Mouse (Mus musculus) neural tube, embryonic 15.5 days (tissue): Measurements from ENCODE around the gene Gm20388. TPM values are rescaled to one million over a fixed set of nuclear protein-coding genes. Genes with fewer than 3 reads are reported as not detected.

Source experiments
- ATAC-seq: fragments of 200-750 bp; cut with Nextera tagmentation; 2 replicates; pipeline ENCODE4 v1.8.0; 2017; ENCODE audit warnings: mild to moderate bottlenecking, moderate TSS enrichment, moderate library complexity; ENCODE audit not compliant: low FRiP score
- H3K27ac ChIP-seq: fragments of 300-500 bp; sonication (generic); replicated peaks from 2 replicates; pipeline ENCODE4 v1.5.1; 2015; ENCODE audit warnings: mild to moderate bottlenecking, inconsistent platforms
- H3K27me3 ChIP-seq: fragments of 300-500 bp; sonication (generic); replicated peaks from 2 replicates; pipeline ENCODE4 v1.6.1; 2015; ENCODE audit warnings: inconsistent platforms
- H3K36me3 ChIP-seq: fragments of 300-500 bp; sonication (generic); 2 replicates; pipeline ENCODE4 v1.6.1; 2015; ENCODE audit warnings: inconsistent platforms
- H3K4me1 ChIP-seq: fragments of 300-500 bp; sonication (generic); 2 replicates; pipeline ENCODE4 v1.6.1; 2015; ENCODE audit warnings: inconsistent platforms
- H3K4me2 ChIP-seq: fragments of 300-500 bp; sonication (generic); 2 replicates; pipeline ENCODE4 v1.6.1; 2015; ENCODE audit warnings: inconsistent platforms, mild to moderate bottlenecking, moderate library complexity
- H3K4me3 ChIP-seq: fragments of 300-500 bp; sonication (generic); replicated peaks from 2 replicates; pipeline ENCODE4 v1.5.1; 2015; ENCODE audit warnings: mild to moderate bottlenecking, inconsistent platforms
- H3K9ac ChIP-seq: fragments of 300-500 bp; sonication (generic); replicated peaks from 2 replicates; pipeline ENCODE4 v1.6.1; 2015; ENCODE audit warnings: mild to moderate bottlenecking, inconsistent platforms
- H3K9me3 ChIP-seq: fragments of 300-500 bp; sonication (generic); replicated peaks from 2 replicates; pipeline ENCODE4 v1.6.1; 2016; ENCODE audit warnings: inconsistent platforms
- WGBS: fragments of 180-500 bp; shearing (Covaris S2); methylation state at CpG from one replicate; pipeline ENCODE4 v1.1.7; 2015; ENCODE audit warnings: mixed read lengths; 5-methylcytosine and 5-hydroxymethylcytosine counted together
- polyA plus RNA-seq: library from polyadenylated mRNA; unstranded; fragments of >200 nt; fragmentation: Nextera tagmentation; extraction: Ambion mirVana; gene quantifications from 2 replicates; pipeline ENCODE4 v1.2.1, GENCODE M21; 2015

Gene Gm20388
- polyA plus RNA-seq, 1 experiment from 2014 or later = not detected

GRCm38 (mm10) chr8:121563701-121564100 lies 1653.1 kb downstream of the Gm20388 start:
- H3K4me3 ChIP-seq = no peak overlapping the region
- H3K36me3 ChIP-seq = peaks cover 26% of the 10 kb centered on the region
- H3K4me2 ChIP-seq = no peak overlapping the region
- H3K27me3 ChIP-seq = no peaks in the 10 kb centered on the region
- no peak overlapping the region for H3K9ac ChIP-seq
- 74% methylated on average over 6 of the region's 6 CpGs for WGBS
- no peak overlapping the region for H3K27ac ChIP-seq
- H3K9me3 ChIP-seq = no peaks in the 10 kb centered on the region
- H3K4me1 ChIP-seq = peaks cover 5% of the 10 kb centered on the region; the same call in 1 of the 2 replicates
- ATAC-seq = no peak

GRCm38 (mm10) chr8:121568321-121568720 lies 1657.7 kb downstream of the Gm20388 start:
- WGBS = 62% methylated on average over 6 of the region's 6 CpGs
- Histone ChIP-seq H3K36me3 (peaks cover 8% of the 10 kb centered on the region), H3K4me2 (no peak overlapping the region), H3K4me1 (peaks cover 15% of the 10 kb centered on the region), H3K9me3 (no peaks in the 10 kb centered on the region), H3K27ac (no peak overlapping the region), H3K27me3 (no peaks in the 10 kb centered on the region), H3K9ac (no peak overlapping the region), H3K4me3 (no peak overlapping the region)
- no peak for ATAC-seq

DNA sequence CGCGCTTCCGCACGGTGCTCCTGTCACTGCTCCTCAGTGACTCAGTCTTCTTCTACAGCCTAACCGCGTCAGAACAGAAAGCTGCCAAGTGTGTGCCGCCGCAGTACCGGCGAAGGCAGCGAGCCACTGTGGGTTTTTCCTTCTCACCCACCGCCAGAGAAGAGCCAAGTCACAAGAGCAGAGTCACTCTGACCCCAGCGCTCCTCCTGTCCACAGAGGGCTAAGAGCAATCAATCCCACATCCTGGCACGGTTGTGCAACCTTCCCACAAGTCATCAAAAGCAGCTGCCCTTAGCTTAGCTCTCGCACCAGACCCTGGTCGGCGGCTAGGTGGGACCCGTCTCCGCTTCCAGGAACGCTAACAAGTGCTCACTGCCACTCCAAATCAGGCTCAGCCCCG lies 1659.7 kb downstream of the Gm20388 start:
- Histone ChIP-seq H3K9ac (no peak overlapping the region), H3K4me2 (no peak overlapping the region), H3K27ac (no peak overlapping the region), H3K27me3 (no peaks in the 10 kb centered on the region), H3K9me3 (no peaks in the 10 kb centered on the region), H3K4me1 (peaks cover 26% of the 10 kb centered on the region), H3K36me3 (peaks cover 4% of the 10 kb centered on the region; the same call in 1 of the 2 replicates), H3K4me3 (no peak overlapping the region)
- no peak for ATAC-seq
- WGBS = 87% methylated on average over 21 of the region's 21 CpGs

GRCm38 (mm10) chr8:121570801-121571200 lies 1660.2 kb downstream of the Gm20388 start:
- Histone ChIP-seq H3K9me3 (no peaks in the 10 kb centered on the region), H3K27me3 (no peaks in the 10 kb centered on the region), H3K4me2 (no peak overlapping the region), H3K4me3 (no peak overlapping the region), H3K36me3 (no peaks in the 10 kb centered on the region), H3K27ac (no peak overlapping the region), H3K4me1 (peaks cover 31% of the 10 kb centered on the region), H3K9ac (no peak overlapping the region)
- ATAC-seq = no peak
- WGBS = 88% methylated on average over 17 of the region's 17 CpGs

- Histone ChIP-seq H3K36me3 (no peaks in the 10 kb centered on the region), H3K4me2 (no peak overlapping the region), H3K9me3 (no peaks in the 10 kb centered on the region), H3K27ac (no peak overlapping the region), H3K9ac (no peak overlapping the region), H3K27me3 (no peaks in the 10 kb centered on the region), H3K4me1 (peaks cover 44% of the 10 kb centered on the region), H3K4me3 (no peak overlapping the region)
- ATAC-seq = no peak
- WGBS = 89% methylated on average over 7 of the region's 7 CpGs
These were observed 1661.5 kb downstream of the Gm20388 start for GRCm38 (mm10) chr8:121572121-121572520.

GRCm38 (mm10) chr8:121573275-121573674 lies 1662.6 kb downstream of the Gm20388 start:
- Histone ChIP-seq H3K27ac (no peak overlapping the region), H3K9me3 (no peaks in the 10 kb centered on the region), H3K4me1 (peaks cover 51% of the 10 kb centered on the region), H3K36me3 (no peaks in the 10 kb centered on the region), H3K4me2 (no peak overlapping the region), H3K4me3 (no peak overlapping the region), H3K27me3 (no peaks in the 10 kb centered on the region), H3K9ac (no peak overlapping the region)
- no peak for ATAC-seq
- WGBS = 55% methylated on average over 3 of the region's 3 CpGs

DNA sequence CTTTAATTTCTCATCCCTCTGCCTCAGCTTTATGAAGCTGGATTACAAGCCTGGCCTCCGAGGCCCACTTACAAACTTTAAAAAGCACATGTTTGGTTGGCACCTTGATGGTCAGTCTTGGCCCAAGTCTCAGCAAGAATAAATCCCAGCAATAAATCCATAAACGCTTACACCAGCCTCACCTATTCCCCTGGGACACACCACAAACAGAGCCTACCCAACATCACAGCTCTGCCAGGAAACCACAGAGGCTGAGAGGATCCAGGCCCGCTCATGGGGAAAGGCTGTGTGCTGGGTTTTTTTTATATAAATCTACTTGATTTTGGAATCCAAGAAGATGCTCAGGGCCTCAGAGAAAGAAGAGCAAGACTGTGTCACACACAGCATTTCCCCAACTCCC lies 1665.0 kb downstream of the Gm20388 start:
- Histone ChIP-seq H3K27me3 (no peaks in the 10 kb centered on the region), H3K4me3 (no peak overlapping the region), H3K4me1 (peaks cover 54% of the 10 kb centered on the region), H3K9me3 (no peaks in the 10 kb centered on the region), H3K36me3 (no peaks in the 10 kb centered on the region), H3K4me2 (0 out of 2 replicates have a peak overlapping the region, but pooled peaks have one; percentile 83), H3K27ac (no peak overlapping the region), H3K9ac (no peak overlapping the region)
- WGBS = 79% methylated on average over 3 of the region's 3 CpGs
- ATAC-seq = no peak

DNA sequence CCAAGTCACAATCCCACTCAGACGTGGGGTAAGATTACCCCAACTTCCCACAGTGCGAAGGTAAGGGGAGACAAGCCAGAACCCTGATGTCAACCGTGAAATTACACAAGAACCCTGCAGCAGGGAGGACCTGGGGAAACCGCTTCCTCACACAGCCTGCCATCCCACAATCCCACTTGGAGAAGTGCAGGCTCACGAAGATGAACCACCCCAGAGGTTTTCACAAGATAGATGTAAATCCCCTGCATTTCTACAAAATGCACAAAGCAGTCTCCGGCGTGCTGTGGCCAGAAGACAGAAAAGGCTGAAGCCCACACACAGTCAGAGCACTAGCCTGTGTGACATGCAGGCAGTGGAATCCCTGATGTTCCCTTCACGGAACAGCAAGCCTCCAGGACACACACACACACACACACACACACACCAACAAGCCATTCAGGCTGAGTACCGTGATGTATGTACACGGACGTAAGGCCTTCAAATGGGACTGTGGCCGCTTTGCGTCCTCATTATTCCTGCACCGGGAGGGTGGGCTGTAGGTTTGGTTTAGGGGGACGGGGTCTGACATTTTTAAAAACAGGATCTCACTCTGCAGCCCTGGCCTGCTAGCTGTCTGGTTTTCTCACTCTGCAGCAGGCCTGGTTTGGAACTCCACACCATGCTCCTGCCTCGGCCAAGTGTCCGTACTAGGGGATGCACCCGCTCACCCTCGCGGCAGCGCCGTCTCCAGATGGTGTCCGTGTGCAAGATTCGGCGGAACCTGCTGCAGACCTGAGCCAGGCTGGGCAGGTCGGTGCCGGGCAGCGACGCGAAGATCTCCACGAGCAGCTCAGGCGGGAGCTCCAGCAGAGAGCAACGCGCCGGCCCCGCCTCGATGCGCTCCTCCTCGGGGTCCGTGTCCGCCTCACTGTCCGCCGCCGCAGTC lies 1667.4 kb downstream of the Gm20388 start:
- Histone ChIP-seq H3K27ac (peak overlapping the region; percentile 73), H3K36me3 (no peaks in the 10 kb centered on the region), H3K9ac (peak overlapping the region; percentile 89), H3K27me3 (0 out of 2 replicates have a peak, but pooled peaks cover 3% of the 10 kb centered on the region), H3K9me3 (no peaks in the 10 kb centered on the region), H3K4me1 (peaks cover 48% of the 10 kb centered on the region), H3K4me2 (peak overlapping the region; percentile 83), H3K4me3 (peak overlapping the region; percentile 92)
- ATAC-seq = peak; percentile 56
- 2% methylated on average over 38 of the region's 44 CpGs for WGBS

DNA sequence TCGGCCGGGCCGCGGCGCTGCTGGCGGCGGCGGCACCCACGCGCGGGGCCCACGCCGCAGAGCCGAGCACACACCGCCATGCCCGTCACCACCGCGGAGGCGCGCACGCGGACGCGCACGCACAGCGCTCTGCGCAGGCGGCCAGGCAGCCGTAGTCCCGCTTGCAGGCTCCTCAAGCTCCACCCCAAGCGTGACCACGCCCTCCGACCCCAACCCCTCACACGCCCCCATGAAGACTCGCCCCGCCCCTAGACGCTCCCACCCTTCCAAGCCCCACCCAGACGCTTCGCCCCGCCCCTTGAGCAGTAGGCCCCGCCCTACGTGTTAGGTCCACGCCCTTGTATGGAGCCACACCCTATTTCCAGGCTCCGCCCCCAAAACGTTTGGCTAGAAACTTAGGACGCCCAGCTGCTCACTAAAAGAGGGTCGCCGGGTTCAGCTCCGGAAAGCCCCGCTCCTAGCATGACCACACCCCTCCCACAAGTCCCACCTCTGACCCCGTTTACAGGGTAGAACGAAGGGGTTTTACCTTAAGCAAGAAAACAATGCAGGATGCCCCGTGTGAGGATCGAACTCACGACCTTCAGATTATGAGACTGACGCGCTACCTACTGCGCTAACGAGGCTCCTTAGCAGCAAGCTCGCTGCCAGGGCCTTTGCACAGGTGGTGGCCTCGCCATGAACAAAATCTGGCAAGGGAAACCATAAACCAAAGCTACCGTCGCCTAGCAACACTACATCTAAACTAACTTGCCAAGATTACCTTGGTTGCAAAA lies 1668.2 kb downstream of the Gm20388 start, which contains the start of gene Fbxo31:
Gene Fbxo31 (minus strand): TSS at position 131 of the 776 bp plus-strand sequence.
- Histone ChIP-seq H3K9me3 (no peaks in the 10 kb centered on the region), H3K27me3 (peaks cover 6% of the 10 kb centered on the region; the same call in 1 of the 2 replicates), H3K4me2 (peak within 1 kb of the TSS; percentile 83), H3K4me3 (peak within 1 kb of the TSS; percentile 92), H3K36me3 (no peaks in the 10 kb centered on the region), H3K9ac (peak within 1 kb of the TSS; percentile 89), H3K4me1 (peaks cover 45% of the 10 kb centered on the region), H3K27ac (peak within 1 kb of the TSS; percentile 73)
- ATAC-seq = peak; percentile 94
- WGBS = 1% methylated on average over 47 of the region's 63 CpGs

GRCm38 (mm10) chr8:121580465-121580864 lies 1669.8 kb downstream of the Gm20388 start:
- Histone ChIP-seq H3K9me3 (no peaks in the 10 kb centered on the region), H3K27me3 (peaks cover 6% of the 10 kb centered on the region; the same call in 1 of the 2 replicates), H3K4me2 (no peak overlapping the region), H3K9ac (no peak overlapping the region), H3K4me3 (no peak overlapping the region), H3K4me1 (peaks cover 39% of the 10 kb centered on the region), H3K36me3 (no peaks in the 10 kb centered on the region), H3K27ac (no peak overlapping the region)
- no peak for ATAC-seq
- 43% methylated on average over 9 of the region's 9 CpGs for WGBS

- Histone ChIP-seq H3K4me2 (no peak overlapping the region), H3K9me3 (no peaks in the 10 kb centered on the region), H3K36me3 (no peaks in the 10 kb centered on the region), H3K27me3 (peaks cover 6% of the 10 kb centered on the region; the same call in 1 of the 2 replicates), H3K27ac (no peak overlapping the region), H3K4me3 (no peak overlapping the region), H3K9ac (no peak overlapping the region), H3K4me1 (peaks cover 19% of the 10 kb centered on the region)
- WGBS = 70% methylated on average over 8 of the region's 8 CpGs
- no peak for ATAC-seq
These were observed 1673.0 kb downstream of the Gm20388 start for GRCm38 (mm10) chr8:121583653-121584052.
